Mouse (Mus musculus) heart, adult 2 months (tissue): ENCODE data around the gene Foxo4.

Experiments
- CTCF ChIP-seq: fragments of 200-600 bp; IDR thresholded peaks from 2 replicates; pipeline ENCODE4 v1.8.1; 2022; ENCODE audit warnings: antibody characterized with exemption, mild to moderate bottlenecking, moderate library complexity
- EP300 ChIP-seq: fragments of 200-500 bp; IDR thresholded peaks from 2 replicates; pipeline ENCODE4 v1.6.1; 2011; ENCODE audit warnings: low read depth, low read length, control low read depth; ENCODE audit not compliant: insufficient read depth
- POLR2A ChIP-seq: fragments of 200-500 bp; IDR thresholded peaks from 2 replicates; pipeline ENCODE4 v1.6.1; 2011; ENCODE audit warnings: mild to moderate bottlenecking, low read depth, low read length, control low read depth; ENCODE audit not compliant: insufficient read depth

DNA sequence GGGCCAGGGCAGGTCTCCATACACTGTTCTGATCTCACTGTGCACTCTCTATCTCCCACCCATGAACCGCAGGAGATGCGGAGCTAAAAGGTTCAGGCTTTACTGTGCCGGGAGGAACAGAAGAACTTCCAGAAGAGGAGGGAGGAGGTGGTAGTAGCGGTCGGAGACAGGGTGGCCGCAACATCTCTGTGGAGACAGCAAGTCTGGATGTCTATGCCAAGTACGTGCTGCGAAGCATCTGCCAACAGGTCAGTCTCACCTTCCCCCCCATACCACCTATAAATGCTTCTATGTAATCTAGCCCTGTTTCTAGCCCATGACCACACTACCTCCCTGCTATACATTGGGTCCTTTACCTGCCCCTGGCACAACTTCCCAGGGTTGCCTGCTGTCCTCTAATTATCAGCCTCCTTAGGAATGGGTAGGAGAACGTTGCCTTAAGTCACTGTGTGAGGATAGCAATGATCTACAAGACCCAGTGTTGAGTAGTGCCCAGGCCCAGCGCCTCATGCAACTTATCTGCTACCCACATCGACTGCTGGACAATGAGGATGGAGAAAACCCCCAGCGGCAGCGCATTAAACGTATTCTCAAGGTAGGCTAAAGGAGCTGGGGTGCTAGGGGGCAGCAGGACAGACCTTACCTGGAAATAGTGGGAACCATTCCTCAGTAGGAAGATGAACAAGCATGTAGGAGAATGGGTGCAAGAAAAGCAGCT, 31.8 kb downstream of the Foxo4 start:
- TF ChIP-seq CTCF (no peak), POLR2A (no peak), EP300 (no peak)
